Mouse (Mus musculus) kidney, postnatal 10 days (tissue): ENCODE measurements around the gene Olfr597.
"Not testable (repeated sequence)": the region's sequence is repeated elsewhere in the genome, so short reads cannot be mapped to it uniquely, and the experiment has no call there.

Source experiments
- DNase-seq: peaks from one replicate; pipeline ENCODE4 v3.0.0; 2021; ENCODE audit warnings: mixed read lengths

Olfr597 gene

GRCm38 (mm10) chr7:103316015-103316414, at the start of gene Olfr597:
Gene Olfr597 (plus strand): TSS chr7:103316315.
- DNase-seq = not testable (repeated sequence)

- not testable (repeated sequence) for DNase-seq
Observed at GRCm38 (mm10) chr7:103305348-103305747, 10.8 kb upstream of the Olfr597 start, which contains the start of gene Olfr596. Gene Olfr596 (plus strand): TSS chr7:103305648.

DNA sequence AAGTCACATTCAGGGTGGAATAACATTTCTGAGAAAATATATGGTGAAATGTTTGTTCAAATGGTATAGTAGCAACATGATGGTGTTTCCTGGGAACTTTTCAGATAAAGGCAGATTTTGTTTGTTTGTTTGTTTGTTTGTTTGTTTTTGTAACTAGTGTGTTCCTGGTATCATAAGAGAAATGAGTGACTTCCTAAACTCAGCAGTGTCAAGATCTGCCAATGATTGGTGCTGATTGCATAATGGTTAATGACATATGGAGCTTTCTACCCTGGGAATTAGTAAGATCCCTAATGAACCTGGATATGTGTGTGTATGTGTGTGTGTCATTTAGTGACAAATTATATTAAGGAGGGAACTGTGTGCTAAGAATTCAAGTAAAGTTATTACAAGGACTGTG, 7.2 kb downstream of the Olfr597 start, which contains the start of gene Olfr598:
TSS of gene Olfr598 (plus strand) at position 301 of the 400 bp plus-strand sequence.
- no peak for DNase-seq

- no peak for DNase-seq
Observed at GRCm38 (mm10) chr7:103335617-103336016, 19.5 kb downstream of the Olfr597 start, which contains the start of gene Olfr599. Gene Olfr599 (plus strand): TSS chr7:103335917.

- no peak for DNase-seq
Observed at GRCm38 (mm10) chr7:103349569-103349968, 33.5 kb downstream of the Olfr597 start, which contains the start of gene Olfr600. Gene Olfr600 (minus strand): TSS chr7:103349669.

DNA sequence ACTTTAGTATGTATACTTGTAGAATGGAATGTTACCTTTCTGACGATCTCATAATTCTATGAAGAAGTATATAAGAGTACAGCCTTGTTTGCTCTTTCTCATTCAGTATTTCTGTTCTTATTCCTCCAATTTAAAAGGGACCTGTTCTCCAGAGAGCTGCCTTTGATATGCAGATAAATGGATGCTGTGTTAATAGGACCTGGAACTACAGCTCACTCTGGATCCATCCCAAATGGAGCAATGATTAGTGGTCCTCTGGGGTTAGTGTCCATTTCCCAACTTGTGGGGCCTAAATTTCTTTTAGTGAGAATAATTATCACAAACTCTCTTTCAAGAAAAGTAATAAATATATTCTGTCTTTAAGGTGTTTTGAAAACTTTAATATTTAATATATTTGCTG, 46.4 kb downstream of the Olfr597 start, which contains the start of gene Olfr601:
TSS of gene Olfr601 (minus strand) at position 101 of the 400 bp plus-strand sequence.
- no peak for DNase-seq
